Mouse (Mus musculus): Measurements from ENCODE around the gene Fosb. TPM values are rescaled to one million over a fixed set of nuclear protein-coding genes. Genes with fewer than 3 reads are reported as not detected.

Gene Fosb
- polyA plus RNA-seq, 1 experiment from 2014 or later, result 0.15 TPM

- H3K4me2 ChIP-seq (ENCODE audit: low read depth, low read length), result no peak overlapping the region
- DNase-seq (ENCODE audit: low spot score), result no peak
- no peak overlapping the region for H3K27ac ChIP-seq (replicated peaks; ENCODE audit: low read depth, low read length)
- peaks cover 52% of the 10 kb centered on the region for H3K36me3 ChIP-seq (ENCODE audit: control insufficient read depth, insufficient read depth, low read length)
- no peak overlapping the region for H3K4me3 ChIP-seq (ENCODE audit: low read depth, low read length)
- 80% methylated on average over 10 of the region's 10 CpGs for WGBS
- peaks cover 14% of the 10 kb centered on the region; the same call in 1 of the 2 replicates for H3K4me1 ChIP-seq (ENCODE audit: control insufficient read depth, insufficient read depth, low read length)
- no peak overlapping the region for H3K9ac ChIP-seq (ENCODE audit: low read depth, low read length)
- ATAC-seq (ENCODE audit: low read depth), result no peak
- H3K9me3 ChIP-seq (ENCODE audit: control insufficient read depth, low read length), result no peaks in the 10 kb centered on the region
- H3K27me3 ChIP-seq (replicated peaks; ENCODE audit: control insufficient read depth, insufficient read depth, low read length), result no peaks in the 10 kb centered on the region
Measured at GRCm38 (mm10) chr7:19265928-19266822, 43.7 kb downstream of the Fosb start.

DNA sequence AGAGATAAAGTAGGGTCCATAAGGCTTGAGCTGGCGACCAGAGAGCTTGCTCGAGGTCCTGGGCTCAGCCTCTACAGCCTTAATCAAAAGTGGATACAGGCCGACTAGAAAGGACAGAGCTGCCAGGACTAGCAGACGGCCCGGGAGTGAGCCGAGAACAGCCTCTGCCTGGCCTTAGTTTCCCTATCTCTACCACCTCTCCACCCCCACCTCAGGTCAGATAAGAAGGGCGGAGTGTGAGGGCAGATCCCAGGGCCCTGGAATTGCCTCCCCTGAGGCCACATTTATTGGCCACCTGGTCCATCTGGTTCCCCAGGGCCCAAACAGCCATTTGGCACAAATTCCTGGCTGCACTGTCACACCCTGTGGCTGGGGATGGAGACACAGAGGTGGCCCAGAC is 44.7 kb downstream of the Fosb start:
- H3K4me2 ChIP-seq (ENCODE audit: low read depth, low read length), result no peak overlapping the region
- H3K27me3 ChIP-seq (replicated peaks; ENCODE audit: control insufficient read depth, insufficient read depth, low read length), result no peaks in the 10 kb centered on the region
- DNase-seq (ENCODE audit: low spot score) (no peak), ATAC-seq (ENCODE audit: low read depth) (no peak)
- H3K4me3 ChIP-seq (ENCODE audit: low read depth, low read length), result no peak overlapping the region
- H3K27ac ChIP-seq (replicated peaks; ENCODE audit: low read depth, low read length), result no peak overlapping the region
- peaks cover 63% of the 10 kb centered on the region for H3K36me3 ChIP-seq (ENCODE audit: control insufficient read depth, insufficient read depth, low read length)
- 85% methylated on average over 7 of the region's 7 CpGs for WGBS
- H3K9ac ChIP-seq (ENCODE audit: low read depth, low read length), result no peak overlapping the region
- H3K4me1 ChIP-seq (ENCODE audit: control insufficient read depth, insufficient read depth, low read length), result peaks cover 13% of the 10 kb centered on the region; the same call in 1 of the 2 replicates
- H3K9me3 ChIP-seq (ENCODE audit: control insufficient read depth, low read length), result no peaks in the 10 kb centered on the region

DNA sequence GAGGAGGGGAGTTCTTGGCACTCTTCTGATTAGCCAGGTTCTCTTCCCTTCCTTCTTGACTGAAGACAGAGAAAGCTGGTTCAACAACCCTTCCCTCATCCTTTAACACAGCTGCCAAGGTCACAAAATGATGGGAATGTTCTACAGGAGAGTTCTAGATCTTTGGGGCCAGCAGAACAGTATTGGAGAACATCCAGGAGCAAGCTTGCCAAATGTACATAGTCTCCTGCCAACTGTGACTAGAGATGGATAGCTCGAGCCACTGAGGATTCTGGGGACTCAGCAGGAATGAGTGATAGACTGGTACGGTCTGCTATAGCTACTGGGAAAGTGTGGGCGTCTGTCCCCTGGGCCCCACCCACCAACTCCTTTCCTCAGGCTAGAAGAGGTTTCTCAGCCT is 51.5 kb downstream of the Fosb start:
- WGBS, result 74% methylated on average over 2 of the region's 3 CpGs
- no peak overlapping the region for H3K27ac ChIP-seq (replicated peaks; ENCODE audit: low read depth, low read length)
- H3K36me3 ChIP-seq (ENCODE audit: control insufficient read depth, insufficient read depth, low read length), result peaks cover 78% of the 10 kb centered on the region
- no peaks in the 10 kb centered on the region for H3K27me3 ChIP-seq (replicated peaks; ENCODE audit: control insufficient read depth, insufficient read depth, low read length)
- H3K4me3 ChIP-seq (ENCODE audit: low read depth, low read length), result no peak overlapping the region
- H3K9ac ChIP-seq (ENCODE audit: low read depth, low read length), result no peak overlapping the region
- H3K4me2 ChIP-seq (ENCODE audit: low read depth, low read length), result no peak overlapping the region
- DNase-seq (ENCODE audit: low spot score) (no peak), ATAC-seq (ENCODE audit: low read depth) (no peak)
- H3K9me3 ChIP-seq (ENCODE audit: control insufficient read depth, low read length), result no peaks in the 10 kb centered on the region
- H3K4me1 ChIP-seq (ENCODE audit: control insufficient read depth, insufficient read depth, low read length), result no peaks in the 10 kb centered on the region

GRCm38 (mm10) chr7:19257390-19258022 is 52.3 kb downstream of the Fosb start:
- 35% methylated on average over 11 of the region's 11 CpGs for WGBS
- no peaks in the 10 kb centered on the region for H3K9me3 ChIP-seq (ENCODE audit: control insufficient read depth, low read length)
- H3K4me3 ChIP-seq (ENCODE audit: low read depth, low read length), result no peak overlapping the region
- peak; percentile 78 for ATAC-seq (ENCODE audit: low read depth)
- no peak overlapping the region for H3K27ac ChIP-seq (replicated peaks; ENCODE audit: low read depth, low read length)
- peaks cover 70% of the 10 kb centered on the region for H3K36me3 ChIP-seq (ENCODE audit: control insufficient read depth, insufficient read depth, low read length)
- H3K27me3 ChIP-seq (replicated peaks; ENCODE audit: control insufficient read depth, insufficient read depth, low read length), result no peaks in the 10 kb centered on the region
- peak; percentile 91 for DNase-seq (ENCODE audit: low spot score)
- H3K9ac ChIP-seq (ENCODE audit: low read depth, low read length), result no peak overlapping the region
- H3K4me2 ChIP-seq (ENCODE audit: low read depth, low read length), result no peak overlapping the region
- H3K4me1 ChIP-seq (ENCODE audit: control insufficient read depth, insufficient read depth, low read length), result no peaks in the 10 kb centered on the region

- Histone ChIP-seq H3K27me3 (replicated peaks; ENCODE audit: control insufficient read depth, insufficient read depth, low read length) (no peaks in the 10 kb centered on the region), H3K36me3 (ENCODE audit: control insufficient read depth, insufficient read depth, low read length) (peaks cover 61% of the 10 kb centered on the region), H3K27ac (replicated peaks; ENCODE audit: low read depth, low read length) (no peak overlapping the region), H3K4me2 (ENCODE audit: low read depth, low read length) (no peak overlapping the region), H3K9ac (ENCODE audit: low read depth, low read length) (no peak overlapping the region), H3K9me3 (ENCODE audit: control insufficient read depth, low read length) (no peaks in the 10 kb centered on the region), H3K4me3 (ENCODE audit: low read depth, low read length) (no peak overlapping the region), H3K4me1 (ENCODE audit: control insufficient read depth, insufficient read depth, low read length) (no peaks in the 10 kb centered on the region)
- ATAC-seq (ENCODE audit: low read depth) (no peak), DNase-seq (ENCODE audit: low spot score) (peak; percentile 35)
- 74% methylated on average over 7 of the region's 7 CpGs for WGBS
Measured at GRCm38 (mm10) chr7:19256567-19256966, 53.3 kb downstream of the Fosb start.

DNA sequence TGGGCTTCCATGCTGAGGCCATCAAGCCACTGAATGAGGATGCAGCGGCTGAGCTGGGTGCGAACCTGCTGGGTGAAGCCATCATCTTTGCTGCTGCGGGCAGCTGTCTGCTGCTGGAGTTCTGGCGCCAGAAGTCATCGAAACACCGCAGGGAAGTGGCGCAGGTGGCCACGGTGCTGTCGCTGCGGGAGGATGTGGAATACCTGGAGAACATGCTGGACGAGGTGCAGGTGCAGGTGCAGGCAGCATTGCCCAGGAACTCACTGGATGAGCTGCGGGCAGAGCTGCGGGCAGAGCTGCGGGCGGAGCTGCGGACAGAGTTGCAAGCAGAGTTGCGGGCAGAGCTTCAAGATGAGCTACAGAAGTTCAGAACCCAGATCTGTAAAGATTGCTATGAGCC is 54.5 kb downstream of the Fosb start:
- Histone ChIP-seq H3K27me3 (replicated peaks; ENCODE audit: control insufficient read depth, insufficient read depth, low read length) (no peaks in the 10 kb centered on the region), H3K4me2 (ENCODE audit: low read depth, low read length) (no peak overlapping the region), H3K9me3 (ENCODE audit: control insufficient read depth, low read length) (no peaks in the 10 kb centered on the region), H3K27ac (replicated peaks; ENCODE audit: low read depth, low read length) (no peak overlapping the region), H3K36me3 (ENCODE audit: control insufficient read depth, insufficient read depth, low read length) (peaks cover 49% of the 10 kb centered on the region), H3K4me1 (ENCODE audit: control insufficient read depth, insufficient read depth, low read length) (no peaks in the 10 kb centered on the region), H3K4me3 (ENCODE audit: low read depth, low read length) (no peak overlapping the region), H3K9ac (ENCODE audit: low read depth, low read length) (no peak overlapping the region)
- 88% methylated on average over 15 of the region's 17 CpGs for WGBS
- DNase-seq (ENCODE audit: low spot score) (no peak), ATAC-seq (ENCODE audit: low read depth) (no peak)

- peaks cover 30% of the 10 kb centered on the region for H3K36me3 ChIP-seq (ENCODE audit: control insufficient read depth, insufficient read depth, low read length)
- DNase-seq (ENCODE audit: low spot score), result no peak
- H3K4me1 ChIP-seq (ENCODE audit: control insufficient read depth, insufficient read depth, low read length), result no peaks in the 10 kb centered on the region
- no peak overlapping the region for H3K4me3 ChIP-seq (ENCODE audit: low read depth, low read length)
- no peak overlapping the region for H3K27ac ChIP-seq (replicated peaks; ENCODE audit: low read depth, low read length)
- H3K27me3 ChIP-seq (replicated peaks; ENCODE audit: control insufficient read depth, insufficient read depth, low read length), result no peaks in the 10 kb centered on the region
- WGBS, result 55% methylated on average over 5 of the region's 5 CpGs
- no peak for ATAC-seq (ENCODE audit: low read depth)
- no peak overlapping the region for H3K4me2 ChIP-seq (ENCODE audit: low read depth, low read length)
- H3K9me3 ChIP-seq (ENCODE audit: control insufficient read depth, low read length), result no peaks in the 10 kb centered on the region
- no peak overlapping the region for H3K9ac ChIP-seq (ENCODE audit: low read depth, low read length)
Measured at GRCm38 (mm10) chr7:19253437-19253836, 56.4 kb downstream of the Fosb start.
